Mouse (Mus musculus) lung, postnatal 14 days (tissue): ENCODE results near the gene Vps39.

Source experiments
- DNase-seq: peaks from one replicate; pipeline ENCODE4 v3.0.0; 2021

Gene Vps39

DNA sequence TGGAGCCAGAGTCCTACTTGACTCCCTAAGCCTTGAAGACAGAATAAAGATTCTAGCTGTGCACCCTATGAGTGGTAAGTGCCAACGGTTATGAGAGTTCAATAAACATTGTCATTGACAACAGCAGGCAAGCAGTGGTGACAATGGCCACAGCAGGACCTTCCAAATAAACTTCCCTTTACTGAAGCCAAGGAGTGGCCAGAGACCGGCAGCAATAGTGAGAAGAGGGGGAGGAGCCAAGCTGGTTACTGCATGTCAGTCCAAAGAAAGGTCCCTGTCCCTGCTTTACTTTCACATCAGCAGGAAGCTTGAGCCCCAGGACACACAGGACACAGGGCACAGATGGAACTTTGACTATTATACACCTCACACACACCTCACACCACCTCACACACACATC lies 56.8 kb downstream of the Vps39 start:
- DNase-seq: no peak

DNA sequence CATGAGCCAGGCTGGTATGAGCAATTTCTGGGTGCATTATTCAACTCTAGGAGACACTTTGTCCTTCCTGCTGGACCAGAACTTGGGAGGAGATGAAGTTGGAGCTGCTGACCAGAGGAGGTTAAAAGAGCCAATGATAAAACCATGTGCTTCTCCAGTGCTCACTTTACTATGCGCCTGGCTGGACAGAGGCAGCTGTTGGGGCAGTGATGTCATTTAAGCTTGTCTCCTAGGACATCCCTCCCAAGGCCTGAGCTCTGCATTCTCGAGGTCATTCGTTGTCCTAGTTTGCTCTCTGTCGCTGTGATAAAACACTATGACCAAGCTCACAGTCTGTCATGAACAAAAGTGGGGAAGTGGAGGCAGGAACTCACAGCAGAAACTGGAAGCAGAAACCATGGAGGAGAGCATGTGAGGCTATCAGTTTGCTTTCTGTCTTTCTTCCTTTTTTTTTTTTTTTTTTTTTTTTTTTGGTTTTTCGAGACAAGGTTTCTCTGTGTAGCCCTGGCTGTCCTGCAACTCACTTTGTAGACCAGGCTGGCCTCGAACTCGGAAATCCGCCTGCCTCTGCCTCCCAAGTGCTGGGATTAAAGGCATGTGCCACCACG lies 61.4 kb downstream of the Vps39 start:
- DNase-seq: no peak

DNA sequence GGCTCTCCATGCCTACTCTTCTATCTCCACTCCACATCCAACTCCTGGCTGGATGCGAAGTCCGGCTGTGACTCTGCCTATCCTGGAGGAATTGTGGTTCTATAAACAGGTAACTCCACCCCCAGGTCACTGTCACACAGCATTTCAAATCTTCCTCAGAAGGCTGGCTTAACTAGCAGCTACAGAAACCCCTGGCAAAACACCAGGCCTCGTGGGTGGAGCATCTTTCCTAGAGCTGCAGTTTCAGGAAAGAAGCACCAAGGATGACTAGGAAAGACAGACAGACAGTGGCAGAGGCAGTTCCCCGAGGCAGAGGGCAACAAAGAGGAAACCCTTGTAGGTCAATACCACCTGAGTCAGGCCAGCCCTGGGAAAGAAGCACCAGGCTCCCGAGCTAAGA lies 63.9 kb downstream of the Vps39 start, which contains the start of gene Pla2g4d:
Gene Pla2g4d (minus strand): TSS at position 203 of the 400 bp plus-strand sequence.
- DNase-seq: no peak

DNA sequence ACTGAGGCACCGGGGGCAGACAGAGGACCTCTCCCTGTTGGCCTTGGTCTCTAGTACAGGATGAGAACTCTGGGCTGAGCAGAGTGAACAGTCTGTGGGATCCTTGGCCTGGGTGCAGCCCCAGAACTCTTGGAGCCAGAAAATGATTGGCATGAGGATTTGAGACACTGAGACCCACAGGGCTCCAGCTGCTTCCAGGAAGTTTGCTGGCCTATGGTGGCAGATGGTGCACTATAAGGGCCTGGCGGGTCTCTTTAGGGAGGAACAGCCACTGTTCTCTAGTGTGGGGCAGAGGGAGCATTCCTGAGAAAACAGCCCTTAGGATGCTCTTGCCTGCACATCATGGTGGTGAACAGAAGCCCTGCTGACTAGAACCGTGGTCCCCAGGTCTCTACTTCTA lies 64.5 kb downstream of the Vps39 start:
- DNase-seq: no peak

DNA sequence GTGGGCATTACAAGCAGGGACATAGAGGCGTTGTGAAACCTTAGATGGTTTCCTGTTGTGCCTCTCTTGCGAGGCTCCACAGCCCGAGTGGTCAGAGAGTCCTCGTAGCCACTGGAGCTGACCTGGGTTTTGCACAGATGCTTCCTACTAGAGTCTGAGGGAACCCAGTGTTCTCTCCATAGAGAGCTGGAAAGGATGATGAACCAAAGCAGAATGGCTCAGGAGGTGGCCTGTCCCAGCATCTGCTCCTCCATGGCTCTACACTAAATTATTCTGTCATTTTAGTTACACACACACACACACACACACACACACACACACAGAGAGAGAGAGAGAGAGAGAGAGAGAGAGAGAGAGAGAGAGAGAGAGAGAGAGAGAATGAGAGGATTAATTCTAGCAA lies 67.3 kb downstream of the Vps39 start:
- no peak for DNase-seq

DNA sequence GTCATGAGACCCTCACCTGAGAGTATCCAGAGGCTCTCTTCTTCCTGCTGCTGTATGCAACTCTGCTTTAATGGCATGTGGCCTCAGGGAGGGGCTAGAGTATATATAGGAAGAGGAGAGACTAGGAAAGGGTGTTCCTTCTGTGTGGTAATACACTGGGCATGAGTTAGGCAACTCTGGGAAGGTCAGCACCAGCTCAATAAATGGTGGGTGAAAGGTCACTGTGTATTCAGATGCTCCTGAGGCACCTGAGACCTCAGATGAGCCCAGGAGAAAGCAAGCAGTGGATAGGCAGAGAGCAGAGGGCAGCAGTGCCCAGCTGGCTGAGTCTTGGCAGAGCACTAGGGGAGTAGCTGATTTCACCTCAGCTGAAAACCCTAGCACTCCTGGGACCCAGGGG lies 68.2 kb downstream of the Vps39 start:
- DNase-seq: no peak

DNA sequence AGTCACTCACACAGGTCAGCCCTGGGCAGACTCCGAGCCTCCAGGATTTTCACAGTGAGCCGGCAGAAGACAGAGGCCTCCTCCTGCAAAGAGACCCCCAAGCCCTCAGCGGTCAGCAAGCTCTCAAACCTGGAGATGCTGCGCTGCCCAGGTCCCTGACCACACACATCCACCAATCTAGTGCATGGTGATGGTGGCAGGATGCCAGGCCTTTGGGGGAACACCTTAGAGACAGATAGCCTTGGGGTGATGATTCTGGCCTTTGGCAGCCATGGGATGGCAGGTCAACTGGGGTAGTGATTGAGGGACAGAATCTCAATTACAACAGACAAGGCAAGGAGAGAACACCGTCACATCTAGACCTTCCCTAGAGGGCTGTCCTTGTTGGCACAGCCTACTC lies 68.8 kb downstream of the Vps39 start:
- DNase-seq: no peak

DNA sequence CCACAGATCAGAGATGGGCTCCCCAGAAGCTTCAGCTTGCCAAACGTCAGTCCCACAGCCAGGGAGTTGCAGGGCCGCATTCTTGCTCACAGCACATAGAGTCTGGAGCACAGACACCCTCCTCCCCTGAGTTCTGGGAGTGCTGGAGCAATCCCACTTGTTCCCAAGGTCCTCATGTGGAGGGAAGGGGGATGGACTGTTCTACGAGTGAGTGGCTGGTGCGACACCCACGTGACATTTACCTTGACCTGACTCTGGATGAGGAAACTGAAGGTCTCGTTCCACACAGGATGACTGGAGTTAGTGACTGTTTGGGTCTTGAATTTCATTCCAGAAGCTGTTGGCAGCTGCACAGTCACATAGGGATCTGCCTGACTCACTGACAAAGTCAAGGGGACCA lies 69.4 kb downstream of the Vps39 start:
- DNase-seq: no peak

DNA sequence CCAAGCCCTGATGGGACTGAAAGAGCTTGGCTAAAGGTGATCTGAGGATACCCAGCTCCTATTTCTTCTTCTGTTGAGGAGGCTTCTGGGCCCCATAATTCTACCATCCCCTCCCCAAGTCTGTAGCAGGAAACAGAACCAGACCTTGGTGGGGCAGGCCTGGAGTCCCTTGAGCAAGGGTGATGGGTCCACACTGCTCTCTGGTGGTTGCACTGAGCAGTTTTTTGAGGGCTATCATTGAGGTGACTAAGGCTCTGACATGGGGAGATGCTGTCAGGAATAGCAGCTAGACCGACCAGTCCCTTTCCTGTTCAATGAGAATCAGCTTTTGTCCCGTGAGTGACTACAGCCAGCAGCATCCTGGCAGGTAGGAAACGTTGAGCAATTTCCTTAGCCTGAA lies 71.7 kb downstream of the Vps39 start:
- no peak for DNase-seq

DNA sequence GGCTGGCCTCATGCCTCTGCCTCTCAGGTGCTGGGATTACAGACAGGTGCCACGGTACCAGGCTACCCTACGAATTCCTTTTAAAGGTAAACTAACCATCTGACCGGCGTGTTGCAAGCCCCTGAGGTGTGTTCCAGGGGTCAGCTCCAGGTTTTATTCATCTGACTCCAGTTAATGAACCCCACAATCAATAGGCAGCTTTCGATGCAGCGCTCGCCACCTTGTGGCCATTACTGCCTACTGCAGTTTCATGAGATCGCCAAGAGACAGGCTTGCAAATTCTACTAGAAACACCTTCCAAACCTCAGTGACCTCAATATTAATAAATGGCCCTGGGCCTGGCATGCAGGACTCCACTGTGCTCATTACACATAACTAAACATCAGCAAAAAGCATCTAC lies 73.0 kb downstream of the Vps39 start:
- DNase-seq: peak; percentile 65

DNA sequence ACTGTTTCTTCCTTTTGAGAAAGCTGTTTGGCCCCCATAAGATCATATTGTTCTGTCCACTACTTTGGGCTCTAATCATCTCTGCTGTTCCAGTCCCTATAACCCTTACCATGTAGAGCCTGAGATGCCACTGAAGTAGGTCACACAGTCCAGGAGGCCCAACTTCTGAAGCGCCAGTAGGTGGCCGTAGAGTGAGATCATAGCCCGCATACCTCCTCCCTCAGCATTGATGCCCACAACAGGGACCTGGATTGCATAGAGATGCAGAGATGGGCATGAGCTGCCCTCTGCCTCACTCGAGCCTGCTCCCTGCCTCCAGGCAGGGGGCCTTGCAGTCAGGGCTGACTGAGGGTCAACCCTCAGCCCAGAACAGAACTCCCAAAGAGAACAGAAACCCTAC lies 76.0 kb downstream of the Vps39 start:
- no peak for DNase-seq

DNA sequence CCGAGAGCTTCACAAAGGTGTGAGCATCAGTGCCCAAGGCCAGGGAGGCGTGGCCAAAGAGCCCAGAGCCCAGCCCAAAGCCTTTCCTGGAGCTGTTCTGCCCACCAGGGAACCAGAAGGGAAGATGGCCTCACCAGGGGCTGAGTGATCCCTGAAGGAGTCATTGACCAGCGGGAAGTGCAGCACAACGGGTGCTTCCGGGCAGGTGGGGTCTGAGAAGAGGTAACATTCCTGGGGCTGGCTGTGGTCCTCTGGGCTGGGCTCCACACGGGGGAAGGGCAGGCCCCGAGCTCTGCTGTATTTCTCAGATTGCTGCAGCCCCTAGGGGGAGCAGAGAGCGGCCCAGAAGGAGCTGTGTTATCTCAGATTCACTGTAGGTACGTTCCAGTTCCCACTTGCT lies 84.3 kb downstream of the Vps39 start:
- DNase-seq: no peak
